Mouse (Mus musculus): Measurements from ENCODE around the gene Dtx3. TPM values are rescaled to one million over a fixed set of nuclear protein-coding genes. Genes with fewer than 3 reads are reported as not detected.
"Not testable (repeated sequence)": the region's sequence is repeated elsewhere in the genome, so short reads cannot be mapped to it uniquely, and the experiment has no call there.

The Dtx3 gene
- total RNA-seq, 2 experiments from 2014 or later = 195 to 221 TPM

GRCm38 (mm10) chr10:127173148-127174065, 22.1 kb downstream of the Dtx3 start:
- intact Hi-C loops (cut with DNase I) = no loop called here
- DNase-seq (ENCODE audit: low spot score in 2 of 2) = no peak

DNA sequence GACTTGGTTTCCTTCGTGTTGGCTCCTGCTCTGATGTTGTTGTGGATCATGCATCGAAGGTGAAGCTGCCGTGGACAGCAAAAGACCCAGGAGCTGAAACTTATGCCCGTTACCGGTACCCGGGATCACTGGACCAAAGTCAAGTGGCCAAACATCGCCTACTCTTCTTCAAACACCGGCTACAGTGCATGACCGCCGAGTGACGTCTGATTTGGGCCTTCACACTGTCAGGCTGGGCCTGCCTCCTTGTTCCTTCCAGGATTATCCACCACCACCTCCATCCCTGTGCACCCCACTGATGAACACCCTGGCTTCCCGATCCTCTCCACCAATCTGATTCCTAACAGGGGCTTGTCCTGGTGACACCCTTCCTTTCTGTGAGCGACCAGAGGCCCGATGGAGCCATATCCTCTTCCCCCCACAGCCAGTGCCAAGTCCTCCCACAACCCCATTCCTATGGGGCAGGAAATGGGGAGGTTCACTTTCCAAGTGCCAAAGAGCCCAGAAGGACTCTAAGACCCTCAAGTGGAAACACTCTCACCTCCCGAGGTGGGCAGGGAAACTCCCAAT, 23.8 kb downstream of the Dtx3 start:
- DNase-seq (ENCODE audit: low spot score in 2 of 2) = no peak
- intact Hi-C loops (cut with DNase I) = no loop called here

DNA sequence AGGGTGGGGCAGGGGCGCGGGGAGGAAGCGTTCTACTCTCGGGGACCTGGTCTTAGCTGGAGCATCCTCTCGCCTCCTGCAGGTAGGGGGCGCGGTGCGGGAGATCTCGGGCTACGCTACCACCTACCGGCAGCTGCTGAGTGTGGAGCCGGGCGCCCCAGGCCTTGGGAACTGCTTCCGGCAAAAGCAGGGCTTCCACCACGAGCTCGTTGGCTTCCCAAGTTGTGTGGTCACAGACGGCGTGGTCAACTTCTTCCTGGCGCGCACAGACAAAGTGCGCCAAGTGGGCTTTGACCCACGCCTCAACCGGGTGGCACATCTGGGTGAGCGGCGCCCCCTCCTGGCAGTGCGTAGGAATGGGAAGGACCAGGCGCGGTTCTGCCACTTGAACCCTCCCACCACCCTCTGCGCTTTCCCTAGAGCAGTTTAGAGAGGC, 24.7 kb downstream of the Dtx3 start:
- DNase-seq (ENCODE audit: low spot score in 2 of 2) = peak; percentile 68 to 76
- intact Hi-C loops (cut with DNase I) = no loop called here

DNA sequence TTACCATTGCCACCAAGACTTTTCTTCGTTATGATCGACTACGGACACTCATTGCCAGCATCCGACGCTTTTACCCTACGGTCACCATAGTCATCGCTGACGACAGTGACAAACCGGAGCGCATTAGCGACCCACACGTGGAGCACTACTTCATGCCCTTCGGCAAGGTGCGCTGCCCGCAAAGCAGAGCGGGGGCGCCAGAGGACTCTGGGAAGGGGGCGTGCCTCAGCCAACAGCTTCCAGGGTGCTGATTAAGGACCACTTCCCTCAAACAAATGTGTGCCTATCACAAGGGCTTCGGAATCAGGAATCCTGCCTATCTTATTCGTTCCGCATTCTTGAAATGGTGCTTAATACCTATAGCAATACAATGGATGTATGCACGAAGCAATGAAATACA, 25.5 kb downstream of the Dtx3 start:
- intact Hi-C loops (cut with DNase I) = no loop called here
- peak; percentile 23 to 26 for DNase-seq (ENCODE audit: low spot score in 2 of 2)

DNA sequence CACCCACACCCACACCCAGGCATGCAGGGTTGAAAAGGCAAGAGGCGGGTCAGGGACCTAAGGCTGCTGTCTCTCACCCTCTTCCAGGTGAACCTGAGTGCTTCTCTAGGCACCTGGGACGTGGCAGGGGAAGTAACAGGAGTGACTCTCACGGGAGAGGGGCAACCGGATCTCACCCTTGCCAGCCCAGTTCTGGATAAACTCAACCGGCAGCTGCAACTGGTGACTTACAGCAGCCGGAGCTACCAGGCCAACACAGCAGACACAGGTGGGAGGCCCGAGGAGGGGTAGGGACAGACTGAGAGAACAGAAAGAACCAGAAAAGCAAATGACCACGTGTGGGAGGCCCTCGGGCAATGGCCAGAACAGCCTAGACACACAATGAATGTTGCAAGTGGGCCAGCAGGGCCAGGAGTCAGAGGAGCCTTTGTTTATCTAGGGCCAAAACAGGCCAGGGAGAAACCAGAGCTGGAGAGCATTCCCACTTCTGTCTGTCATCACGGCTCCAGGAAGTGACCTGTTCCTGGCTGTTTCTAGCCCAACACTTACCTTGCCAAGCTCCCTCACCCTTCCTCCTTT, 27.8 kb downstream of the Dtx3 start:
- intact Hi-C loops (cut with DNase I) = loop anchor here (5.0 kb wide), 1 partner anchor 90 kb away; the partner anchor contains the start of gene Agap2
- no peak for DNase-seq (ENCODE audit: low spot score in 2 of 2)

GRCm38 (mm10) chr10:127166771-127167613, 28.5 kb downstream of the Dtx3 start:
- DNase-seq (ENCODE audit: low spot score in 2 of 2) = no peak
- intact Hi-C loops (cut with DNase I) = loop anchor here (5.0 kb wide), 1 partner anchor 90 kb away; the partner anchor contains the start of gene Agap2

- no peak for DNase-seq (ENCODE audit: low spot score in 2 of 2)
- intact Hi-C loops (cut with DNase I) = loop anchor here (5.0 kb wide), 1 partner anchor 89 kb away; the partner anchor contains the start of gene Agap2
Measured at GRCm38 (mm10) chr10:127166404-127166715, 29.2 kb downstream of the Dtx3 start.

GRCm38 (mm10) chr10:127165654-127166403, 29.7 kb downstream of the Dtx3 start:
- peak; percentile 64 to 79 for DNase-seq (ENCODE audit: low spot score in 2 of 2)
- intact Hi-C loops (cut with DNase I) = loop anchor here (2.0 to 5.0 kb wide), 2 partner anchors 43 to 89 kb away; partner anchors contain the start of gene Agap2

DNA sequence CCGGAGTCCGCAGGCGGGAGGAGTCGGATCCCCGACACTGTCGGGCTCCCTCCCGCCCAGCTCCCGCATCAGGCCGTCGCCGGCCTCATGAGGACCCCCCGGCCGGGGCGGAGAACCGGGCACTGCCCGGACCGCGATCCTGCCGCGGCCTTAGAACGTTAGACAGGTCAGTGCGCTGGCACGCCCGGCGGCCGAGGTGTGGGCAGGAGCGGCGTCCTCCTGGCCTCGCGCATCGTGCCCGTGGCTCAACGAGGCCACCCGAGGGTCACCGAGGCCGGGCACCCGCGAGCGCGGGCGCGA, 30.2 kb downstream of the Dtx3 start:
- intact Hi-C loops (cut with DNase I) = loop anchor here (2.0 to 5.0 kb wide), 2 partner anchors 43 to 88 kb away; partner anchors contain the start of gene Agap2
- DNase-seq (ENCODE audit: low spot score in 2 of 2) = no peak

DNA sequence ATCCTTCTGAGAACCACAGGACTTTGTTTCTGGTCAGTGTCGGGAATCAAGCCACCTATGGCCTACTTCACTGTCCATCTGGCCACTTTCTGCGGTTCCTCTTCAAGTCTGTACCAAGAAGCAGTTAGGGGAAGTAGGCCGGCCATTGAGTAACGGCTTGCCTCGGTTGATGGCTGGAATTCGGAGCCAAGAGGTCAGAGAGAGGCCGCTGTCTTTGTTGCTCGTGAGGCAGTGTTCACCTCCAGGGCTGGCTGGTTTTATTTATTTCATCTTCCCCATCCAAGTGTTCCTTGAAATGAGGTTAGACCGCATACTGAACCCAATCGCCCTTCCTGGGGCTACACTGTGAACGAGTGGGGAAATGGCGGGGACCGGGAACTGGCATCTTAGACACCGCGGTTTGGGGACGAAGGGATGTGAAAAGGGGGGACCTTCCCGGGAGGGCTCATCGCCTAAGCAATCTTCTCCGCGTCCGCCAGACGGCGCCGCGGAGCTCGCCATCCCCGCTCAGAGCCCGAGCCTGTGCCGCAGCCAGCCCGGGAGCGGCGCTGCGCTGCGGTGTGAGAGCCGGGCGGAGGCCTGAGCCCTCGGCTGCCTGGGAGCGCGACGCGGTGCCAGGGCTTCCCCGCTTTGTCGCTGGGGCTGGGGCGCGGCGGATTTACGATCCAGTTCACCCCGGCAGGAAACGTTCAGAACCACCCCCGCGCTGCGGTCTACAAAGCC, 30.7 kb downstream of the Dtx3 start, which contains the start of gene B4galnt1:
B4galnt1 (plus strand) TSS at position 595 of the 723 bp plus-strand sequence.
- peak; percentile 79 to 84 for DNase-seq (ENCODE audit: low spot score in 2 of 2)
- intact Hi-C loops (cut with DNase I) = loop anchor here (2.0 to 5.0 kb wide), 2 partner anchors 42 to 87 kb away; partner anchors contain the start of gene Agap2

GRCm38 (mm10) chr10:127164190-127164589, 31.3 kb downstream of the Dtx3 start:
- DNase-seq (ENCODE audit: low spot score in 2 of 2) = no peak
- intact Hi-C loops (cut with DNase I) = loop anchor here (2.0 kb wide), 1 partner anchor 41 kb away; no protein-coding TSS in a partner anchor

DNA sequence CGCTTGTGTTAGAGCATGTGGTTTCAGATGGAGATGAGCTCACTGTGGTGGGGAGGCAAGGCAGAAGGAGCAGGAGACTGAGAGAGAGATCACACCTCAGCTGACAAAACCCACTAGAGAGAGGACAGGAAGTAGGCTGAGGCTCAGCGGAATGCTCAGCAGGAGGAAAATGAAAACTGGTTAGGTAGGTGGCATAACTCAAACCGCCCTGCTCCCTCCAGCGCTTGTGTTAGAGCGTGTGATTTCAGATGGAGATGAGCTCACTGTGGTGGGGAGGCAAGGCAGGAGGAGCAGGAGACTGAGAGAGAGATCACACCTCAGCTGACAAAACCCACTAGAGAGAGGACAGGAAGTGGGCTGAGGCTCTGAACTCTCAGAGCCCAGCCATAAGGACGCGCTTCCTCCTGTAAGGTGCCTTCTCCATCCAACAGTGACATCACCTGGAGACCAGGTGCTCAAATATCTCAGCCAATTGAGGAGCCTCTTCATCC, 32.7 kb downstream of the Dtx3 start:
- intact Hi-C loops (cut with DNase I) = not testable (repeated sequence)
- DNase-seq (ENCODE audit: low spot score in 2 of 2) = peak; percentile 41 to 58

DNA sequence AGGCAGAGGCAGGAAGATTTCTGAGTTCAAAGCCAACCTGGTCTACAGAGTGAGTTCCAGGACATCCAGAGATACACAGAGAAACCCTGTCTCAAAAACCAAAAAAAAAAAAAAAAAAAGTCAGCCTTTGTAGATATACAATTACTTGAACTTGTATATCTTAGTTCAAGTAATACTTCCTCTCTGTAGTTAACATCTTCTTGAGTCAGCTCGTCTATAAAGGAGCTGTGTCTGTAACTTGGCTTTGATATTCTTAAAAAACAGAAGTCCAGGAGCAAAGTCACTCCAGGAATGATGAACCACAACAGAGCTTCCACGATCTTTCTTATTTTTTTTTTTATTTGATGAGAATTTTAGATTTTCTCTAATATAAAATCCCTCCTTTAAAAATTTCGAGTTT, 34.8 kb downstream of the Dtx3 start:
- intact Hi-C loops (cut with DNase I) = no loop called here
- DNase-seq (ENCODE audit: low spot score in 2 of 2) = no peak

- DNase-seq (ENCODE audit: low spot score in 2 of 2) = peak in 1 of 2 experiments; percentile 27
- intact Hi-C loops (cut with DNase I) = no loop called here
Measured at GRCm38 (mm10) chr10:127160081-127160480, 35.4 kb downstream of the Dtx3 start.

DNA sequence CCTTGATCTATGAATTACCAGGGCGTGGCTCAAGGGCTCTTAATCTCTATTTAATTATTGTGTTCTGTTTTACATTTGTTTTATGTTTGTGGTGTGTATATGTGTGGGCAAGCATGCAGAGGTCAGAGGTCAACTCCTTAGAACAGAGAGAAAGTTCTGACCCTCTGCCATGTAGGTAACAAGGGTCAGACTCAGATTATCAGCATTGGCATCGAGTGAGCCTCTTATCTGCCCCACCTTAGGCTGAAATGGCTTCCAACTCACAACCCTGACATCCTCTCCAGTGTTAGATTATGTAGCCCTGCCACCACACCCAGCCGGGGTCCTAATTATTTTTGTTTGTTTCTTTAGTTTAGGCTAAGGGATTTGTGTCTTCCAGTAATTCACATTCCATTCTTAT, 37.1 kb downstream of the Dtx3 start:
- intact Hi-C loops (cut with DNase I) = no loop called here
- no peak for DNase-seq (ENCODE audit: low spot score in 2 of 2)

DNA sequence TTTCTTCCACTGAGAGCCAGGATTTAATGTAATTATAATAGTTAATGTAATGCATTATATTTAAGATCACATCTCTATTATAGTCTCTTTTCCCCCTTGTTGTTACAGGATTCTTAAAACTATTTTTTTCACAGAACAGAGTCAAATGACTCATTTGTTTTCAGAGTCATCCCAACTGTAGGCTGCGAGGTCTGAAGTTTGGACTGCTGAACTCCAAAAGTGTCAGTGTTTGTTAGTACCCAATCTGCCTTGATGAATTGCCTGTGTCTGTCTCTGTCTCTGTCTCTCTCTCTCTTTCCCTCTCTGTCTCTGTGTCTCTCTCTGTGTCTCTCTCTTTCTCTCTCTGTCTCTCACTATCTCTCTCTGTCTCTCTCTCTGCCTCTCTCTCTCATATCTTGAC, 39.0 kb downstream of the Dtx3 start:
- DNase-seq (ENCODE audit: low spot score in 2 of 2) = no peak
- intact Hi-C loops (cut with DNase I) = no loop called here

- intact Hi-C loops (cut with DNase I) = no loop called here
Measured at GRCm38 (mm10) chr10:127156089-127156488, 39.4 kb downstream of the Dtx3 start.

GRCm38 (mm10) chr10:127154652-127155051, 40.9 kb downstream of the Dtx3 start:
- no peak for DNase-seq (ENCODE audit: low spot score in 2 of 2)
- intact Hi-C loops (cut with DNase I) = no loop called here

More at GRCm38 (mm10) chr10:127156089-127156488, 39.4 kb downstream of the Dtx3 start:
- no peak for DNase-seq (ENCODE audit: low spot score in 2 of 2)
